Mouse (Mus musculus) kidney, adult 2 months (tissue): ENCODE results near the gene Phlpp1.

Source experiments
- CTCF ChIP-seq: fragments of 200-500 bp; conservative IDR thresholded peaks from 2 replicates; pipeline ENCODE4 v1.5.1; 2011; ENCODE audit warnings: low read depth, mild to moderate bottlenecking, control low read depth, low read length, moderate library complexity, mixed read lengths; ENCODE audit not compliant: insufficient read depth, insufficient read length
- POLR2A ChIP-seq: fragments of 200-500 bp; IDR thresholded peaks from one replicate; pipeline ENCODE4 v1.6.1; 2011; ENCODE audit warnings: low read depth, low read length, control low read depth

DNA sequence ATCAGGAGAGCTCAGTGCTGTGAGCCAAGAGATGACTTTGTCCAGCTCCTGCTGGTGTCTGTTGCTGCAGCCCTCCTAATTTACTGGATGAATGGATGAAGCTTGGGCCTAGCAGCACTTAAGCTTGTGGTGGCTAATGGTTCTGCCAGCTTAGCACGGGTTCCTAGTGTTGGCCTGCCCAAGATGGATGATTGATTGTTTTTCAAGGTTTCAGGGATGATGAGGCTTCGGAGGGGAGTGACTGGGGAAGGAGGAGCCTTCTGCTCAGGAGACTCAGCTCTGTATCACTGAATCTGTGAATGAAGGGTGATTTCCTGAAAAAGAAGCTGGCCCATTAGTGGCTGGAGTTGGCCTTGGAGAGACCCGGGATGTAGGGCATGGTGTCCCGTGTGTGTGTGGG lies 105.7 kb downstream of the Phlpp1 start:
- TF ChIP-seq CTCF: no peak
- no peak for TF ChIP-seq POLR2A
